Mouse (Mus musculus): ENCODE results near the gene B230118H07Rik.

Gene B230118H07Rik

GRCm38 (mm10) chr2:101649114-101649671 lies at the start of gene B230118H07Rik, which contains the start of gene Rag1:
Gene B230118H07Rik, minus strand, starts transcription at chr2:101649532.
Gene Rag1, minus strand, starts transcription at chr2:101649501.
- CTCF ChIA-PET = no interaction called here

GRCm38 (mm10) chr2:101695584-101695983 lies 46.3 kb upstream of the B230118H07Rik start:
- CTCF ChIA-PET = no interaction called here

- CTCF ChIA-PET = interaction anchor here (0.6 to 1.6 kb wide), 3 partner anchors 13 to 256 kb away, joined by 3 read pairs; no protein-coding TSS in a partner anchor
Observed at GRCm38 (mm10) chr2:101693577-101694215, 44.4 kb upstream of the B230118H07Rik start.

- CTCF ChIA-PET = interaction anchor here (0.6 to 1.6 kb wide), 4 partner anchors 13 to 256 kb away, joined by 3 to 8 read pairs (median 3); no protein-coding TSS in a partner anchor
Observed at GRCm38 (mm10) chr2:101693043-101693442, 43.7 kb upstream of the B230118H07Rik start.

GRCm38 (mm10) chr2:101690252-101690827 lies 41.0 kb upstream of the B230118H07Rik start:
- CTCF ChIA-PET = no interaction called here

- CTCF ChIA-PET = no interaction called here
Observed at GRCm38 (mm10) chr2:101688011-101688410, 38.7 kb upstream of the B230118H07Rik start.

- CTCF ChIA-PET = no interaction called here
Observed at GRCm38 (mm10) chr2:101684421-101684820, 35.1 kb upstream of the B230118H07Rik start.

GRCm38 (mm10) chr2:101679164-101679784 lies 29.9 kb upstream of the B230118H07Rik start:
- CTCF ChIA-PET = interaction anchor here (0.5 kb wide), 1 partner anchor 13 kb away, joined by 8 read pairs; no protein-coding TSS in a partner anchor

- CTCF ChIA-PET = interaction anchor here (0.5 to 0.6 kb wide), 2 partner anchors 14 to 21 kb away, joined by 3 to 8 read pairs; no protein-coding TSS in a partner anchor
Observed at GRCm38 (mm10) chr2:101678236-101679021, 29.1 kb upstream of the B230118H07Rik start, which contains the start of gene Traf6. Gene Traf6, plus strand, starts transcription at chr2:101678429.

- CTCF ChIA-PET = no interaction called here
Observed at GRCm38 (mm10) chr2:101673547-101673946, 24.2 kb upstream of the B230118H07Rik start.

GRCm38 (mm10) chr2:101668751-101669150 lies 19.4 kb upstream of the B230118H07Rik start:
- CTCF ChIA-PET = interaction anchor here (0.7 kb wide), 1 partner anchor 1654 kb away, joined by 3 read pairs; no protein-coding TSS in a partner anchor

GRCm38 (mm10) chr2:101665703-101666092 lies 16.4 kb upstream of the B230118H07Rik start:
- CTCF ChIA-PET = no interaction called here

GRCm38 (mm10) chr2:101665058-101665702 lies 15.8 kb upstream of the B230118H07Rik start:
- CTCF ChIA-PET = no interaction called here

- CTCF ChIA-PET = no interaction called here
Observed at GRCm38 (mm10) chr2:101660536-101660935, 11.2 kb upstream of the B230118H07Rik start.

- CTCF ChIA-PET = interaction anchor here (0.5 to 1.5 kb wide), 4 partner anchors 31 to 95 kb away, joined by 3 to 4 read pairs (median 3); no protein-coding TSS in a partner anchor
Observed at GRCm38 (mm10) chr2:101652921-101653597, 3.7 kb upstream of the B230118H07Rik start.

- CTCF ChIA-PET = interaction anchor here (0.6 to 1.5 kb wide), 4 partner anchors 31 to 180 kb away, joined by 3 to 5 read pairs (median 3); no protein-coding TSS in a partner anchor
Observed at GRCm38 (mm10) chr2:101652204-101652920, 3.0 kb upstream of the B230118H07Rik start.

- CTCF ChIA-PET = no interaction called here
Observed at GRCm38 (mm10) chr2:101650446-101650845, 1.1 kb upstream of the B230118H07Rik start.

GRCm38 (mm10) chr2:101648361-101648760 lies 971 bp downstream of the B230118H07Rik start:
- CTCF ChIA-PET = no interaction called here

- CTCF ChIA-PET = no interaction called here
Observed at GRCm38 (mm10) chr2:101645841-101646240, 3.5 kb downstream of the B230118H07Rik start.

Measured in spleen, embryonic (tissue).